Mouse (Mus musculus): ENCODE results near the gene Tbc1d10a.
A peak's percentile ranks its signal among the peaks of the same experiment; 100 is the strongest.

The Tbc1d10a gene

GRCm38 (mm10) chr11:4186486-4187317 lies at the start of gene Tbc1d10a:
Tbc1d10a (plus strand) TSS chr11:4186789.
- peak; percentile 99 for DNase-seq

DNA sequence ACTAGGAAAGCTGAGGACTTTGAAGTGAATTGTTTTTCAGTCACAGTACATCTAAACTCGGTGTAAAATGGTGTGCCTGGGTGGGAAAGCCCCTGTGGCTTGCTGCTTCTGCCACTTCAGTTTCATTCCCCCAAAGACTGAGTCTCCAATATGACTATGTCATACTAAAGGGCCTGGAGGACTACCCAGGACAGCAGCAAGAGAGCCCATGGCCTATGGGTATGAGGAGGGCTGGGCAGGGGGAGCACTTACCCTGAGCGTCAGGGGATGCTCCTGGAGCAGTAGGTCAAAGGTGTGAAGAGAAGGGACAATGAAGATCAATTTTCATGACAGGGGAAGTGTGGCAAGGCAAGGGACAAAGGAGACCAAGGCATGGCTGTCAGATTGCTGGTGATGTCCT lies 47.6 kb upstream of the Tbc1d10a start:
- DNase-seq, result no peak

DNA sequence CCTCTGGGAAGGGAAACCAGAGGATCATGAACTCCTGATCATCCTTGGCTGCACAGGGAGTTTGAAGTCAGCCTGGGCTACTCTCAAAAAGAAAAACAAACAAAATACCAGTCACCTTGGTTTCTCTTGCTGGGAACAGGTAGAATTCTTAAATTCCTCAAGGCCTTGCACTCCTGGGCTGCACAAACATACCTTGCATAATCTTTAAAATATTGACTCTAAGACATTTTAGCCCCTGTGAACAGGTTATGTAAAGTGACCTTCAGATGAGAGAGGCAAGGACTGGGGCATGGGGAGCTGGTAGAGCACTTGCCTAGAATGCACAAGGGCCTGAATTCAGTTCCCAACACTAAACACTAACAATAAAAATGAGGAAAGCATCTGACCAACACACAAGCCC lies 45.1 kb upstream of the Tbc1d10a start:
- DNase-seq, result no peak

- DNase-seq, result no peak
Measured at GRCm38 (mm10) chr11:4142352-4142751, 44.2 kb upstream of the Tbc1d10a start.

GRCm38 (mm10) chr11:4143281-4144062 lies 43.1 kb upstream of the Tbc1d10a start:
- DNase-seq, result no peak

DNA sequence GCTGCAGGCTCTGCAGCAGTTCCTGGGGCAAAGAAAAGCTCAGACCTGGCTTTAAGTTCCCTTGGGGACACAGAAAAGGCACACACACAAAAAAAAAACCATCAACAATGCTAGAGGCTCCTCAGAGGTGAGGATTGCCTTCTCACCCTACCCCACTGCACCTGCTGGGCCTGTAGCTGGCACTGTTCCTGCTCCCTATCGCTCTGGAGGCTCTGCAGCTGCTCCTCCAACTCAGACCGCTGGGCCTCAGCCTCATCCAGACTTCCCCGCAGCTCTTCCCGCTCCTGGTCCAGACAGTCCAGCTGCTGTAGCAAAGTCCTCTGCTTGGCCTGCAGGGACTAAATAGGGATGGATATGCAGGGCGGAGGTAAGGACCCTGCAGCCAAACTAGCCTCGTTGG lies 40.2 kb upstream of the Tbc1d10a start:
- no peak for DNase-seq

DNA sequence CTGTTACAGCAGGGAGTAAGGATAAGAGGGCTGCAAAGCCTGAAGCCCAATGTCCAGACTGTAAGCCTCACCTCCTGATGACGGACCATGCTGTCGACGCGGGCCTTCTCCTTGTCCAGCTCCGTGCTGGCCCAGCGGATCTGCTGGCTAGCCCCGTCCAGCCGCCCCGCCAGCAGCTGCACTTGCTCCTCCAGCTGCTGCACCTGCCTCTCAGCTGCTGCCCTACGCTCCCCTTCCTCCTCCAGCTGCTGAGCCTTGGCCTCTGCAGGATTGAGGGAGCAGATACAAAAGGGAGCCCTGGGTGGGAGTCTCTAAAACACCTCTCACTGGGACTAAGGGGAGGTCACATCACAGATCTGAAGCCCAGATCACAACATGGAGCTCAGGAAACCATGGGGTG lies 39.5 kb upstream of the Tbc1d10a start:
- no peak for DNase-seq

DNA sequence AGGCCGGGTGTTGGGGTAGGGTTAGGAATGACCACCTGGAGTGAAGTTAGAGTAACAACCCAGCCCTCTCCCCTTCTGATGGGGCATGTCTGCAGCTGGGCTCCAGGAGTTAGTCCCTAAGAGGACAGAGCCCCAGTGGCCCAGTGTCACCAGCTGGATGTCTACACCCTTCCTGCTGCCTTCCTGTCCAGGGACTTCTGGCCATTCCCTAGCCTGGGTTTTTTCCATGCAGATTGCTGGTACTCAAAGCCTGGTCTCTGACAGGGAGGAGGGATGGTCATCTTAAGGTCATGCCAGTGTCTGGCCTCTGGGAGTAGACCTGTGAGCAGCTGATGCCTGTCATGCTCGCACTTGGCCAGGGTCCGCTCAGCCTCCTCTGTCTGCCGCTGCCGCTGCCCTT lies 38.5 kb upstream of the Tbc1d10a start:
- DNase-seq, result no peak

DNA sequence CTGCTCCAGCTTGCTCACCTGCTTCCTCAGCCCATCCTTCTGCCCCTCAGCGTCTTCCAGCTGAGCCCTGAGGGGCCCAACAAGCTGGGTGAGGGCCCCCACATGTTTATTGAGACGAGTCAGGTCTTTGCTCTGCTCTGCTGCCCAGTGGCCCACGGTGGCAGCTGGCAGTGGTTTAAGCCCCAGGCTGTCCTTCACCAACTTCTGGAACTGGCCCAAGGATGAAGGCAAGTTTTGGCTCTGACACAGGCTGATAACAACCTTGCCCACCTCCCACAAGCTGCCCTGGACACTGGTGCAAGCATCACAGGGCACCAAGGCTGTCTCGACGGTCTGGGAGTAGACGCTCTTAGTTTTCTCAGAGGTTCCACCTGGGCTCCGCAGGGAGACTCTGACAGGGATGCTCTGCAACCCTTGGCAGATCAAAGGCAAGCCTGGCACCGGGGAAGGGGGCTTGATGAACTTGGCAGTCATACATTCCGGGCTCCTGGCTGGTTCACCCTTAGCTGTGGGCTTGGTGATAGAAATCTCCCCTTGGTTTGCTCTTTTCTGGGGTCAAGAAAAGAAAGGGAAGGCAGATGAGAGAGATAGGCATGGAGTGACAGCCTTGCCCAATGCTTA lies 37.9 kb upstream of the Tbc1d10a start:
- no peak for DNase-seq

- DNase-seq, result no peak
Measured at GRCm38 (mm10) chr11:4149886-4150285, 36.7 kb upstream of the Tbc1d10a start.

DNA sequence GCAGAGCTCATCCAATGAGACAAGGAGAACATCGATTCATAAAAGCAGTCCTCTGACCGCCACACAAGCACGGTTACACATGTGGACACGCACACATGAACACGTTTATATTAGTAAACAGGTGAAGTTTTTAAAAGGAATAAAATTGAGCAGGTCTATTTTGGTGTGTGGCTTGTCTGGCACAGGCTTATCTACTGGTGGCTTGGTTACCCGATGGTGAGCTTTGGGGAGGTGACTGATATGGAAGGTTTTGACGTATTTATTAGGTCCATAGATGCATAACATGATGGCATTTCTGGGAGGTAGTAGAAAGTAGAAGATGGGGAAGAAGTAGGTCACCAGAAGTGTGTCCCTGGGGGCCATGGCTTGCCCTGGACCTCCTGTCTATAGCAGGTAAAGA lies 32.9 kb upstream of the Tbc1d10a start:
- no peak for DNase-seq

GRCm38 (mm10) chr11:4155641-4156040 lies 30.9 kb upstream of the Tbc1d10a start:
- no peak for DNase-seq

GRCm38 (mm10) chr11:4158676-4159075 lies 27.9 kb upstream of the Tbc1d10a start:
- DNase-seq, result no peak

- DNase-seq, result peak; percentile 88
Measured at GRCm38 (mm10) chr11:4159808-4160708, 26.5 kb upstream of the Tbc1d10a start, which contains the start of the genes Ccdc157 and Sf3a1. Ccdc157 (minus strand) TSS chr11:4160293. Sf3a1 (plus strand) TSS chr11:4160350.

DNA sequence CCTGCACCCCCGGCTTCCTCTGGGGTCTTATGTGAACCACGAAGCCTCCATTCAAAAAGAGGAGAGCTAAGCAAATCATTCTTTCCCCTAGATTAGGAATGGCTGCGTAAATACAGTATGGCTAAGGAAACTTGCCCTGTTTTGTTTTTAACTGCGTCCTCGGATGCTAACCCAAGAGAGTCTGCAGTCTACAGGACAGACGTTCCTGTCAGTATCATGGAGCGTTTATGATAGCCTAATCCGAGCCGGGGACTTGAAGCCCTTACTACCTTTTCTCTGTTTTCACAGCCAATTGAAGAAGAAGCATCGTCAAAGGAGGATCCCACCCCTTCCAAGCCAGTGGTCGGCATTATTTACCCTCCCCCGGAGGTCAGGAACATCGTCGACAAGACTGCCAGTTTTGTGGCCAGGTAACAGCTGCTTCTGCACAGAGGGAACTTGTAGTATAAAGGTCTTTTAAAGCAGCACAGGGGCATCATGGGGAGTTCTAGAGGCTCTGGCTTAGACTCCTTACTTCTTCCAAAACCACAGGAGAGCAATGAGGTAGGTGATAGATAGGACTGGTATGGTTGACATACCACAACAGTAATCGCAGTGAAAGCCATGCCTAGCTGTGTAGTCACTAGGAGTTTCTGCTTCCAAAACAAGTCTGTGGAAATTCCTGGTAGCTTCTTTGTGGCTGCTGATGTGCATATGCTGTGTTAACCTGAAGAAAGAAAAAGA lies 25.7 kb upstream of the Tbc1d10a start:
- DNase-seq, result no peak

- DNase-seq, result no peak
Measured at GRCm38 (mm10) chr11:4164701-4165100, 21.9 kb upstream of the Tbc1d10a start.

DNA sequence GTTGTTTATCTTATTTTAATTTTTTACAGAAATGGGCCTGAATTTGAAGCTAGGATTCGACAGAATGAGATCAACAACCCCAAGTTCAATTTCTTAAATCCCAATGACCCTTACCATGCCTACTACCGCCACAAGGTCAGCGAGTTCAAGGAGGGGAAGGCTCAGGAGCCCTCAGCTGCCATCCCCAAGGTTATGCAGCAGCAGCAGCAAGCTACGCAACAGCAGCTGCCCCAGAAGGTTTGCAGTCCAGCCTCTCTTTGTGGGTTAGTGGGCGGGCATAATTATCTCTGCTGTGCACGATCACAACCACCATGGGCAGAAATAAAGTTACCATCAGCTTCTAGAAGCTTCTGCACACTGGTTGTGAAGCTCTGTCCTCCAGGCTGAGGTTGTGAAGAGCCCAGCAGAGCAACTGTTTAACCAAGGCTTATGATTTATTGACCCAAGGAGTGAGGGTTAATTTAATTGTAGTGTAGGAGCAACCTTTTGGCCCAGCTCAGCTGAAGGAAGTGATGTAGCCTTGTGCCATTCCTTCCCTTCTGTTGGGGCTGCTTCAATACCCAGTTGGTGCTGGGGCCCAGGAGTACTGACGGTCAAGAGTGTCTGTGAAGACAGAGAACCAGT lies 20.0 kb upstream of the Tbc1d10a start:
- DNase-seq, result no peak

DNA sequence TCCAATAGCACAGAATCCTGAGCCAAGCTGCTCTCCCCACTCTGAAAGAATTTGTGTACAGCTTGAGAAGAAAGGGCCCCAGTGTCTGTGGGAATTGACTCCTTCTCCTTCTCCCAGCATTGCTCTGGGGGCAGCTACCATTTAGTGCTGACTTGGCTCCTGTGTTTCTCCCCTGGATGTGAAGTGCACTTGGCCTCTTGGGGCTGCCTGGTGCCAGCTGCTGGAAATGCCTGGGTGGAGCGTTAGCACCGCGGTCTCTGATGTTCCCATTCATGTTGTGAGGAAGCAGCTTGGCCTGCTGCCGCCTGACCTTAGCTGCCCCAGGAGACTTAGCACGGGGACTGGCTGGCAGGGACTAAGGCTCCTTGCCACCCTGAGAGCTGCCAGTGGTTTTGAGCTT lies 12.0 kb upstream of the Tbc1d10a start:
- DNase-seq, result no peak

DNA sequence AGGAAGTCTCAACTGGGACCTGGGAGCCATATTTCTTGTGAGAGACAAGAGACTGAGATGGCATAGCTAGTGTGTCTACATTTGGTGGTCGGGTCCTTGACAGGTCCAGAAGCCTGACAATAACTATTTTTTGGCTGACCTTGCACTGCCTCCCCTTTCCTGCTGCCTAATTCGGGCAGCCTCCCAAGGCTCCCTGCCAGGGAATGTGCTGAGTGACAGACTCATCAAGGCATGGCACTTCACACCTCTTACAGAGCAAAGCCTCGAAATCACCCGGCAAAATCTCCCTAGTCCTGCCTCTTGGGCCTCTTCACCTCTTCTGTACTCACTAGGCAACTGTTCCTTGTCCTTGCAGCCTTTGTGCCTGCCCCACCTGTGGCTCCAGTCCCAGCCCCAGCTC lies 8.9 kb upstream of the Tbc1d10a start:
- DNase-seq, result no peak

- no peak for DNase-seq
Measured at GRCm38 (mm10) chr11:4182061-4182460, 4.5 kb upstream of the Tbc1d10a start.

- no peak for DNase-seq
Measured at GRCm38 (mm10) chr11:4183511-4183910, 3.1 kb upstream of the Tbc1d10a start.
